Mouse (Mus musculus) G1E (cell line): ENCODE data around the gene Nfkbil1. TPM values are rescaled to one million over a fixed set of nuclear protein-coding genes. Genes with fewer than 3 reads are reported as not detected.

Source experiments
- ATAC-seq: 2 replicates; pipeline ENCODE4 v1.8.0; 2016; ENCODE audit warnings: mild to moderate bottlenecking; ENCODE audit not compliant: insufficient number of reproducible peaks, poor library complexity, low FRiP score, severe bottlenecking; ENCODE audit errors: extremely low read depth
- DNase-seq: peaks from one replicate; pipeline ENCODE4 v3.0.0; 2012; ENCODE audit warnings: low spot score
- H3K27me3 ChIP-seq: 2 replicates; pipeline ENCODE4 v1.6.1; 2012; ENCODE audit warnings: mild to moderate bottlenecking, low read length, inconsistent platforms; ENCODE audit not compliant: insufficient read depth
- H3K36me3 ChIP-seq: replicated peaks from 2 replicates; pipeline ENCODE3; 2012; ENCODE audit warnings: mild to moderate bottlenecking, inconsistent platforms
- H3K4me1 ChIP-seq: 2 replicates; pipeline ENCODE4 v1.6.1; 2012; ENCODE audit warnings: low read depth, low read length, inconsistent platforms, mixed read lengths; ENCODE audit not compliant: insufficient read depth
- H3K4me3 ChIP-seq: 2 replicates; pipeline ENCODE4 v1.5.1; 2012; ENCODE audit warnings: low read depth, mild to moderate bottlenecking, inconsistent platforms, low read length, moderate library complexity, mixed read lengths
- H3K9me3 ChIP-seq: replicated peaks from 2 replicates; pipeline ENCODE4 v1.6.1; 2012; ENCODE audit warnings: inconsistent platforms
- CTCF ChIP-seq: IDR thresholded peaks from 2 replicates; pipeline ENCODE4 v1.5.1; 2012; ENCODE audit warnings: low read depth, low read length, inconsistent platforms, mixed read lengths
- GATA1 ChIP-seq: IDR thresholded peaks from 2 replicates; pipeline ENCODE4 v1.6.1; 2012; ENCODE audit warnings: borderline replicate concordance, low read length, inconsistent platforms, mixed read lengths
- GATA2 ChIP-seq: IDR thresholded peaks from 2 replicates; pipeline ENCODE4 v1.6.1; 2012; ENCODE audit warnings: low read depth, low read length, inconsistent platforms, borderline replicate concordance
- POLR2AphosphoS5 ChIP-seq: IDR thresholded peaks from 2 replicates; pipeline ENCODE4 v1.6.1; 2012; ENCODE audit warnings: low read depth, low read length, inconsistent platforms; ENCODE audit not compliant: insufficient replicate concordance
- TAL1 ChIP-seq: conservative IDR thresholded peaks from 2 replicates; pipeline ENCODE4 v1.6.1; 2012; ENCODE audit warnings: low read depth, low read length, inconsistent platforms, mixed read lengths
- polyA plus RNA-seq: library from polyadenylated mRNA; stranded (reverse); fragments of >175 nt; gene quantifications from 2 replicates; pipeline ENCODE4 v1.2.3, GENCODE M21; 2012
- total RNA-seq, 2 experiments: library from RNA; stranded (forward) in 1 of 2; stranded (reverse) in 1 of 2; fragments of 200-1000 nt in 1 of 2; fragments of >200 nt in 1 of 2; fragmentation: Nextera tagmentation in 1 of 2; gene quantifications; 2 replicates each; pipeline ENCODE4 v1.2.3; 2014 to 2017

Gene Nfkbil1
- total and polyA plus RNA-seq, 3 experiments: 8.6 to 37.3 (median 14.1) TPM

GRCm38 (mm10) chr17:35219601-35220041, 16.0 kb downstream of the Nfkbil1 start:
- TF ChIP-seq CTCF (no peak), POLR2AphosphoS5 (no peak), GATA2 (no peak), TAL1 (no peak), GATA1 (no peak)
- Histone ChIP-seq H3K27me3 (peaks cover 5% of the 10 kb centered on the region), H3K4me3 (no peak overlapping the region), H3K9me3 (no peaks in the 10 kb centered on the region), H3K4me1 (peaks cover 32% of the 10 kb centered on the region), H3K36me3 (peaks cover 62% of the 10 kb centered on the region)
- no peak for ATAC-seq
- no peak for DNase-seq

GRCm38 (mm10) chr17:35218516-35219193, 16.9 kb downstream of the Nfkbil1 start:
- no peak for DNase-seq
- Histone ChIP-seq H3K36me3 (peaks cover 55% of the 10 kb centered on the region), H3K4me1 (peaks cover 32% of the 10 kb centered on the region), H3K27me3 (peaks cover 13% of the 10 kb centered on the region), H3K4me3 (no peak overlapping the region), H3K9me3 (no peaks in the 10 kb centered on the region)
- ATAC-seq: no peak
- TF ChIP-seq POLR2AphosphoS5 (no peak), TAL1 (no peak), GATA2 (no peak), CTCF (no peak), GATA1 (no peak)

- Histone ChIP-seq H3K4me1 (peaks cover 8% of the 10 kb centered on the region), H3K27me3 (peaks cover 51% of the 10 kb centered on the region), H3K4me3 (no peak overlapping the region), H3K9me3 (no peaks in the 10 kb centered on the region), H3K36me3 (peaks cover 3% of the 10 kb centered on the region)
- DNase-seq (no peak), ATAC-seq (no peak)
- TF ChIP-seq TAL1 (no peak), POLR2AphosphoS5 (no peak), GATA1 (no peak), GATA2 (no peak)
These were observed 22.5 kb downstream of the Nfkbil1 start for GRCm38 (mm10) chr17:35213071-35213470.

DNA sequence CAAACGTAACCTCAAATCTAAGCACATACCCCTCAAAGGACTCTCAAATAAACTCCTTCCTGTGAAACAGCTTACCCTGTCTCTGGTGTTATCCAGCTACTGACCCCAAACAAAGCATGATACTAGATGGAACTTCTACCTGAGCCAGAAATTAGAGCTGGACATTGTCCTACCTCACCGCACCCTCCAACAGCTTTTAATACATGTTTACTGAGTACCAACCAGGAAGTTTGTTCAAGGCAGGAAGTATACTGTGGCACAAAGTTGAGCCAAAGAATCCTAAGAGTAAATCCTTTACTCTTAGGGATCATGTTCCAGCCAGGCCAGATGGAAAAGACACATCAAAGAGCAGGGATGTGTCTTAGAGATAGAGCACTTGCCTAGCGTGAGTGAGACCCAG, 25.0 kb downstream of the Nfkbil1 start:
- H3K9me3 ChIP-seq: no peaks in the 10 kb centered on the region
- peaks cover 64% of the 10 kb centered on the region for H3K27me3 ChIP-seq
- no peak for ATAC-seq
- H3K4me1 ChIP-seq: peaks cover 10% of the 10 kb centered on the region
- DNase-seq: no peak
- no peak overlapping the region for H3K4me3 ChIP-seq
- TF ChIP-seq GATA2 (no peak), TAL1 (no peak), CTCF (no peak), POLR2AphosphoS5 (no peak), GATA1 (no peak)
- H3K36me3 ChIP-seq: no peaks in the 10 kb centered on the region

GRCm38 (mm10) chr17:35209785-35210535, 25.6 kb downstream of the Nfkbil1 start:
- Histone ChIP-seq H3K4me3 (no peak overlapping the region), H3K9me3 (no peaks in the 10 kb centered on the region), H3K36me3 (no peaks in the 10 kb centered on the region), H3K4me1 (peaks cover 10% of the 10 kb centered on the region), H3K27me3 (peaks cover 66% of the 10 kb centered on the region)
- no peak for TF ChIP-seq GATA1
- DNase-seq (no peak), ATAC-seq (no peak)

- H3K27me3 ChIP-seq: peaks cover 81% of the 10 kb centered on the region
- H3K4me1 ChIP-seq: peaks cover 33% of the 10 kb centered on the region
- TF ChIP-seq GATA1 (no peak), TAL1 (no peak), GATA2 (no peak), POLR2AphosphoS5 (no peak), CTCF (no peak)
- H3K36me3 ChIP-seq: no peaks in the 10 kb centered on the region
- no peaks in the 10 kb centered on the region for H3K9me3 ChIP-seq
- ATAC-seq: no peak
- H3K4me3 ChIP-seq: no peak overlapping the region
- DNase-seq: no peak
These were observed 30.2 kb downstream of the Nfkbil1 start for GRCm38 (mm10) chr17:35205380-35205769.
